Mouse (Mus musculus): ENCODE measurements around the gene Simc1. TPM values are rescaled to one million over a fixed set of nuclear protein-coding genes. Genes with fewer than 3 reads are reported as not detected.

Simc1 gene
- total and polyA plus RNA-seq, 3 experiments, result 6.2 to 16.6 (median 6.8) TPM

DNA sequence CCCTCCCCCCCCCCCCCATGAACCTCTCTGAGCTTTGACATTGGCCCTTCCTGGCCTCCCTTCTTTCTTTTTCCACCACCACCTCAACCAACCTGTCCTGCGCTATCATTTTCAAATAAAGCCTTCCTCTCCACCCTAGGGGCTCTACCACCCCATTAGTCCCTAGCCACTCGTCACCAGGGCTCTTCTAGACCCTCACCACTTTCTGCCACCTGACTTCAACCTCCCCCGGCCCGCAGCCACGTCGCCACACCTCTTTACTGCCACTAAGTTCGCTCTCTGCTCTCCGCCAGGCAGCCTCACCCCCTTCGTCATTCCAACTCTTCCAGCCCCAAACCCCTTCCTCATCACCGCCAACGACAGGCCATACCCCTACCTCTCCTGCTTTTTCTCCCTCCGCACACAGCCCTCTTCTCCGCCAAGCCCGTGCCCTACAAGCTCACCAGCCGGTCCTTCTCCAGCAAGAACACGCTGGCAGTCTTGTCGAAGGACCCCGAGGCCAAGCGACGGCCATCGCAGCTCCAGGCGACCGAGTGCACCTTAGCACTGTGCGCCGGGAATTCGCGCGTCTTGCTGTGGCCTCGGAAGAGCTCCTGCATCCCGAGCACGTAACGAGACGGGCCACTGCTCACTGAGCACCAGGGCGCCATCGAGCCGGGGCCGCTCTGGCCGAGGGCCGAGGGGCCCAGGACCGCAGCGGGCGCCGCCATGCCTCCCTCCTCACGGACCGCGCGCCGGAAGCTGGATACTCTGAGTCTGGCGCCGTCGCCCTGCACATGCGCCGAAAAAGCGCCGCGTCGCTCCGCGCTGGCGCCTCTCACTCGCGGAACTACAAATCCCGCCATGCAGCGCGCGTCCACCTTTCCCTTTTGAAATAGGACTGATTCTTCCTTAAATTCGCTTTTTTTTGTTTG, 35.2 kb upstream of the Simc1 start, which contains the start of gene Thoc3 (continued):
- no peak for TF ChIP-seq JUND (conservative IDR thresholded peaks at IDR 0.05; ENCODE audit: low read depth, low read length)
- 0 out of 2 replicates have a peak, but pooled peaks have one; percentile 22 for TF ChIP-seq MAZ (IDR thresholded peaks at IDR 0.05; ENCODE audit: low read depth, low read length)
- TF ChIP-seq USF2 (conservative IDR thresholded peaks at IDR 0.05; ENCODE audit: low read depth, low read length), result no peak
- TF ChIP-seq ELF1 (IDR thresholded peaks at IDR 0.05; ENCODE audit: low read depth, low read length), result peak; percentile 87
- TF ChIP-seq CTCF (conservative IDR thresholded peaks at IDR 0.05 in 1 of 2, IDR thresholded peaks at IDR 0.05 in 1 of 2; ENCODE audit: low read depth in 2 of 2, low read length in 2 of 2), result no peak
- peak; percentile 80 for TF ChIP-seq SIN3A (IDR thresholded peaks at IDR 0.05; ENCODE audit: low read length)
- peak; percentile 85; the same call in 1 of the 2 replicates for TF ChIP-seq POLR2AphosphoS2 (IDR thresholded peaks at IDR 0.05; ENCODE audit: low read depth, low read length)
- peak; percentile 88 for TF ChIP-seq TCF12 (IDR thresholded peaks at IDR 0.05; ENCODE audit: low read depth, low read length)
- TF ChIP-seq ZNF384 (IDR thresholded peaks at IDR 0.05; ENCODE audit: low read depth, low read length), result no peak
- peak; percentile 57; the same call in 1 of the 2 replicates for TF ChIP-seq MEF2A (IDR thresholded peaks at IDR 0.05; ENCODE audit: borderline replicate concordance, low read depth, low read length)
- TF ChIP-seq MAFK (IDR thresholded peaks at IDR 0.05; ENCODE audit: insufficient replicate concordance, low read length), result peak; percentile 47; the same call in 1 of the 2 replicates

DNA sequence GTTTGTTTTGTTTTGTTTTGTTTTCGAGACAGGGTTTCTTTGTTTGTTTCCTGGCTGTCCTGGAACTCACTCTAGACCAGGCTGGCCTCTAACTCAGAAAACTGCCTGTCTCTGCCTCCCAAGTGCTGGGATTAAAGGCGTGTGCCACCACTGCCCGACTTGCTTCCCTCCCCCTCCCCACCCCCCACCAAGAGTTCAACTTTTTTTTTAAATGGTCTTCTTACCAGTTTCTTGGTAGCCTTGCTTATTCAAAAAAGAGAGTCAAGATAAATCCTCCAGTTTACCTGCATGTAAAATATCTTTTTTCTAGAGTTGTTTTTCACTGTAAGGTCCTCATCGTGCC, 34.6 kb upstream of the Simc1 start:
- peak overlapping the region; percentile 36; the same call in 1 of the 2 replicates for H3K9ac ChIP-seq (ENCODE audit: insufficient read depth, low read depth)
- H3K4me1 ChIP-seq (ENCODE audit: control insufficient read depth in 1 of 2, insufficient read depth in 2 of 2), result peaks cover 7 to 8% of the 10 kb centered on the region in 2 experiments
- H3K27me3 ChIP-seq (replicated peaks), result no peaks in the 10 kb centered on the region
- H3K4me3 ChIP-seq (replicated peaks in 1 of 3; ENCODE audit: low read depth in 2 of 3, low read length in 2 of 3, poor library complexity in 1 of 3), result peak overlapping the region; percentile 96 to 100 (median 98)
- peaks cover 27% of the 10 kb centered on the region for H3K79me2 ChIP-seq (replicated peaks; ENCODE audit: control insufficient read depth, extremely low read depth, insufficient read depth, poor library complexity, severe bottlenecking)
- H3K36me3 ChIP-seq (replicated peaks in 1 of 2; ENCODE audit: control insufficient read depth in 1 of 2, insufficient read depth in 1 of 2, low read length in 1 of 2), result peaks cover 24 to 38% of the 10 kb centered on the region in 2 experiments
- TF ChIP-seq ETS1 (conservative IDR thresholded peaks at IDR 0.05; ENCODE audit: low read depth, low read length), result no peak
- no peak for TF ChIP-seq RAD21 (IDR thresholded peaks at IDR 0.05; ENCODE audit: low read depth, low read length)
- TF ChIP-seq SMC3 (IDR thresholded peaks at IDR 0.05; ENCODE audit: low read depth, low read length), result no peak
- no peak for TF ChIP-seq POLR2AphosphoS2 (IDR thresholded peaks at IDR 0.05; ENCODE audit: low read depth, low read length)
- TF ChIP-seq CHD1 (IDR thresholded peaks at IDR 0.05; ENCODE audit: low read depth, low read length), result no peak
- TF ChIP-seq CHD2 (IDR thresholded peaks at IDR 0.05; ENCODE audit: low read length), result peak; percentile 15; the same call in 1 of the 2 replicates
- TF ChIP-seq UBTF (IDR thresholded peaks at IDR 0.05; ENCODE audit: low read depth, low read length), result no peak
- no peak for TF ChIP-seq MAFK (IDR thresholded peaks at IDR 0.05; ENCODE audit: insufficient replicate concordance, low read length)
- TF ChIP-seq MXI1 (IDR thresholded peaks at IDR 0.05; ENCODE audit: low read depth, low read length), result peak; percentile 2; the same call in 1 of the 2 replicates
- no peak for TF ChIP-seq CTCF (conservative IDR thresholded peaks at IDR 0.05 in 1 of 2, IDR thresholded peaks at IDR 0.05 in 1 of 2; ENCODE audit: low read depth in 2 of 2, low read length in 2 of 2)
- TF ChIP-seq ZNF384 (IDR thresholded peaks at IDR 0.05; ENCODE audit: low read depth, low read length), result no peak; the same call in none of the 2 replicates
- peaks cover 11% of the 10 kb centered on the region for H3K9me3 ChIP-seq (replicated peaks; ENCODE audit: low read length)
- H3K27ac ChIP-seq (ENCODE audit: insufficient read depth, low read depth), result no peak overlapping the region
- H3K4me2 ChIP-seq (ENCODE audit: insufficient read depth, low read depth, poor library complexity, severe bottlenecking), result peak overlapping the region; percentile 48
- in situ Hi-C loops (cut with MboI; ENCODE audit: low pct_ligation_motif_present, low pct_unique_long_range_greater_than_20kb, low sequenced_read_pairs), result no loop called here
- dilution Hi-C loops (cut with MboI; ENCODE audit: extremely low pct_ligation_motif_present, extremely low pct_unique_long_range_greater_than_20kb, low sequenced_read_pairs), result no loop called here
- no peak for DNase-seq (ENCODE audit: extremely low read depth)

Measured in CH12.LX (cell line).